Mouse (Mus musculus): ENCODE data around the gene Scgb1b27.
"Not testable (repeated sequence)": the region's sequence is repeated elsewhere in the genome, so short reads cannot be mapped to it uniquely, and the experiment has no call there.

GRCm38 (mm10) chr7:34034579-34034978 lies 13.3 kb downstream of the Scgb1b27 start:
- TF ChIP-seq EP300 (optimal IDR thresholded peaks at IDR 0.05); CTCF (IDR thresholded peaks at IDR 0.05; ENCODE audit: low read depth): not testable (repeated sequence)

All from stomach, postnatal 0 days (tissue).